Mouse (Mus musculus) myocyte (in vitro differentiated cells): Measurements from ENCODE around the gene Khdc4. TPM values are rescaled to one million over a fixed set of nuclear protein-coding genes. Genes with fewer than 3 reads are reported as not detected.

Experiments used
- H3K27me3 ChIP-seq: one replicate; pipeline ENCODE4 v1.6.1; 2011; ENCODE audit not compliant: control insufficient read depth, insufficient read depth, insufficient read length
- H3K36me3 ChIP-seq: one replicate; pipeline ENCODE4 v1.6.1; 2011; ENCODE audit not compliant: control insufficient read depth, insufficient read depth
- H3K4me2 ChIP-seq: one replicate; pipeline ENCODE4 v1.6.1; 2011; ENCODE audit warnings: low read depth, control low read depth
- H3K4me3 ChIP-seq: one replicate; pipeline ENCODE4 v1.5.1; 2011; ENCODE audit warnings: mild to moderate bottlenecking, control low read depth, moderate library complexity
- H3K79me2 ChIP-seq: one replicate; pipeline ENCODE4 v1.6.1; 2011; ENCODE audit not compliant: control insufficient read depth, insufficient read depth
- H3ac ChIP-seq: one replicate; pipeline ENCODE4 v1.6.1; 2011; ENCODE audit not compliant: control insufficient read depth, insufficient read length
- CEBPB ChIP-seq: IDR thresholded peaks from 2 replicates; pipeline ENCODE4 v1.6.1; 2011; ENCODE audit warnings: mild to moderate bottlenecking, moderate library complexity; ENCODE audit not compliant: poor library complexity, insufficient read depth, severe bottlenecking
- MAX ChIP-seq: IDR thresholded peaks from one replicate; pipeline ENCODE4 v1.6.1; 2011; ENCODE audit warnings: low read depth, mild to moderate bottlenecking, control low read depth
- MYOD1 ChIP-seq, 3 experiments: IDR thresholded peaks; one replicate each; pipeline ENCODE4 v1.6.1; 2011; ENCODE audit warnings: control low read depth in 2 of 3, low read depth in 2 of 3, mild to moderate bottlenecking in 2 of 3, moderate library complexity in 1 of 3; ENCODE audit not compliant: insufficient read length in 2 of 3, control insufficient read depth in 1 of 3
- MYOG ChIP-seq, 3 experiments: IDR thresholded peaks; one replicate each; pipeline ENCODE4 v1.6.1; 2011; ENCODE audit warnings: control low read depth in 2 of 3, low read depth in 2 of 3, mild to moderate bottlenecking in 2 of 3; ENCODE audit not compliant: insufficient read length in 2 of 3, control insufficient read depth in 1 of 3, insufficient read depth in 1 of 3
- POLR2A ChIP-seq: IDR thresholded peaks from one replicate; pipeline ENCODE4 v1.6.1; 2011; ENCODE audit warnings: low read depth, mild to moderate bottlenecking, control low read depth, moderate library complexity; ENCODE audit not compliant: insufficient read length
- REST ChIP-seq: IDR thresholded peaks from one replicate; pipeline ENCODE4 v1.6.1; 2011; ENCODE audit warnings: mild to moderate bottlenecking, control low read depth, moderate library complexity; ENCODE audit not compliant: insufficient read depth, insufficient read length
- SRF ChIP-seq: IDR thresholded peaks from one replicate; pipeline ENCODE4 v1.6.1; 2011; ENCODE audit warnings: low read depth; ENCODE audit not compliant: control insufficient read depth, insufficient read length
- TCF12 ChIP-seq: IDR thresholded peaks from one replicate; pipeline ENCODE4 v1.6.1; 2011; ENCODE audit warnings: mild to moderate bottlenecking, control low read depth; ENCODE audit not compliant: poor library complexity, insufficient read depth, severe bottlenecking
- TCF3 ChIP-seq: IDR thresholded peaks from one replicate; pipeline ENCODE4 v1.6.1; 2011; ENCODE audit warnings: low read depth, control low read depth; ENCODE audit not compliant: insufficient read length
- USF1 ChIP-seq: IDR thresholded peaks from one replicate; pipeline ENCODE4 v1.6.1; 2011; ENCODE audit warnings: low read depth, mild to moderate bottlenecking, control low read depth, moderate library complexity
- polyA plus RNA-seq: library from polyadenylated mRNA; unstranded; fragments of >200 nt; fragmentation: generic; extraction: Trizol; gene quantifications from one replicate; pipeline ENCODE4 v1.2.1, GENCODE M21; 2012; ENCODE audit warnings: missing spikeins

Khdc4 gene
- polyA plus RNA-seq, 1 experiment: 17.2 TPM

GRCm38 (mm10) chr3:88762401-88762831, 76.8 kb downstream of the Khdc4 start:
- Histone ChIP-seq H3K36me3 (no peaks in the 10 kb centered on the region), H3K27me3 (no peaks in the 10 kb centered on the region), H3K4me3 (no peak overlapping the region), H3ac (no peak overlapping the region), H3K4me2 (no peak overlapping the region), H3K79me2 (no peaks in the 10 kb centered on the region)
- TF ChIP-seq TCF12 (no peak), MAX (no peak), REST (no peak), USF1 (no peak), SRF (no peak), MYOG (IDR thresholded peaks at IDR 0.05; ENCODE audit: control insufficient read depth in 1 of 3, insufficient read depth in 1 of 3, insufficient read length in 2 of 3, low read depth in 2 of 3) (no peak), TCF3 (no peak), CEBPB (no peak), POLR2A (no peak), MYOD1 (IDR thresholded peaks at IDR 0.05; ENCODE audit: control insufficient read depth in 1 of 3, insufficient read length in 2 of 3, low read depth in 2 of 3) (no peak)

Other genes starting within 250 kb of the Khdc4 start
- gene Sema4a, start 224.6 kb upstream of the Khdc4 start, polyA plus RNA-seq: 0.35 TPM
- gene Lmna, start 175.8 kb upstream of the Khdc4 start, polyA plus RNA-seq: 954 TPM
- 8.1 TPM for gene Mex3a, start 153.4 kb upstream of the Khdc4 start, polyA plus RNA-seq
- gene Rab25, start 137.5 kb upstream of the Khdc4 start, polyA plus RNA-seq: 0.13 TPM
- gene Lamtor2, start 132.7 kb upstream of the Khdc4 start, polyA plus RNA-seq: 165 TPM
- gene Ubqln4, start 132.0 kb upstream of the Khdc4 start, polyA plus RNA-seq: 44.9 TPM
- 294 TPM for gene Ssr2, start 109.9 kb upstream of the Khdc4 start, polyA plus RNA-seq
- 361 TPM for gene Arhgef2, start 79.8 kb upstream of the Khdc4 start, polyA plus RNA-seq
- not detected for gene Rxfp4, start 32.7 kb upstream of the Khdc4 start, polyA plus RNA-seq
- gene Rit1, start 31.0 kb downstream of the Khdc4 start, polyA plus RNA-seq: 62.3 TPM
- gene Syt11, start 89.4 kb downstream of the Khdc4 start, polyA plus RNA-seq: 3.1 TPM
- 11.7 TPM for gene Gon4l, start 149.4 kb downstream of the Khdc4 start, polyA plus RNA-seq
- gene Msto1, start 228.2 kb downstream of the Khdc4 start, polyA plus RNA-seq: 41.5 TPM